Mouse (Mus musculus): ENCODE measurements at regions not wholly inside any gene's neighbourhood (a gene's known extent, or its start where the extent isn't known, plus 50 kb on each side); places are given as distances from the start of the nearest gene placed in this dataset.

DNA sequence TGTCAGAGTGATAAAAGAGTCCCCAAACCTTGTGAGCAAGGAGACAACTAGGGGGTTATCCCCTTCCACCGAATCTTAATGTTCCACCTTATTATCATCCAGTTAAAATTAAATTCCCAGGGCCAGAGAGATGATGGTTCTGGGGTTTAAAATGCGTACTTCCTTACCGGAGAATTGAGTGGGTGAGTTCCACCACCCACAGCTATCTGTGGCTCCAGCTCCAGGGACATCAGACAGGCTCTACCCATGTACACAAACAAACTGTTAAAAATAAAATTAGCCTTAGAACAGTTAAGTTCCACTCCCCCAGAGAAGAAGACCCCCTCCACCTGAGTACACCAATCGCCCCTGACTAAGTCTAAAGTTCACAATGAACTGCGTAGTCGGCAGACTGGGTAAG, 52.0 kb upstream of the Mgat5 start:
- WGBS (ENCODE audit: missing documents) = 90% methylated on average over 6 of the region's 6 CpGs
- Histone ChIP-seq H3K36me3 (ENCODE audit: inconsistent target) (no peaks in the 10 kb centered on the region), H3K4me3 (ENCODE audit: inconsistent target) (no peak overlapping the region), H3K79me2 (ENCODE audit: inconsistent target) (no peaks in the 10 kb centered on the region), H3K27ac (no peak overlapping the region)

- Histone ChIP-seq H3K4me3 (ENCODE audit: inconsistent target) (no peak overlapping the region), H3K79me2 (ENCODE audit: inconsistent target) (no peaks in the 10 kb centered on the region), H3K36me3 (ENCODE audit: inconsistent target) (no peaks in the 10 kb centered on the region), H3K27ac (no peak overlapping the region)
- WGBS (ENCODE audit: missing documents) = 27% methylated on average over 4 of the region's 4 CpGs
These were observed 69.3 kb upstream of the Mgat5 start for GRCm38 (mm10) chr1:127135521-127135920.

DNA sequence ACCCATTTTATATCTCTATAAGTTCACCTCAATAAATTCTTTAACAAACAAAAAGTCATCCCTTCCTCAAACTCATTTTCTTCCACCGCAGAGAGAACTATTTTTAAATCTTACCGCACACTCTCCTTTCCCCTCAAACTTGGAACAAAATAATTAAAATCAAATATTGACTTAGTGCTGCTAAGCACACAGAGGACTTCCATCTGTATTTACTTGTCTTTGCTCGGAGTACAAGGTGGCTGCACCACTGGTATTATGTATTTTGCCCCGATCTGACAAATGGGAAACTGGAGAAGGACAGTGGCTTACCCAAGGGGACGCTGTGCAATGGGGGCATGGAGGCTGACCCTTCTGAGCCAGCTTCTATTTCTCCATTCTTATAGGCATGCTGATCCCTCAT, 72.9 kb upstream of the Mgat5 start:
- WGBS (ENCODE audit: missing documents) = 86% methylated on average over 5 of the region's 5 CpGs
- Histone ChIP-seq H3K36me3 (ENCODE audit: inconsistent target) (no peaks in the 10 kb centered on the region), H3K4me3 (ENCODE audit: inconsistent target) (no peak overlapping the region), H3K79me2 (ENCODE audit: inconsistent target) (no peaks in the 10 kb centered on the region), H3K27ac (no peak overlapping the region)

DNA sequence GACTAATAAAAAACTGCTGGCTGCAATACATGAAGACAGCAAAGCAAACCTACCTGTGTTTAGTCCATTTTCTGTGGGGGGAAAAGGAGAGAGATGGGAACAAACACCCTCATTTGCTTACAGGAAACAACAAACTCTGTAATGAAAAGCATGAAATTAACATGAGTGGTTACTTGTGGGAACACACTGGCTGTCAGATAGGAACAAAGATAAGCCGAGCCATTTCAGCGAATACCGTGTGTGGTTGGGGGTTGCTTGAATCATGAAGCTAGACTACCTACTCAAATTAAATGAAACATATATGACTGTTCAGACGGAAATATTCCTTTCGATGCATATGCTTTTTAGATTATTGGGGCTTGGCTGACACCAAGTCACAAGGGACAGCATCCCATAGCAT, 80.0 kb upstream of the Mgat5 start:
- Histone ChIP-seq H3K4me3 (ENCODE audit: inconsistent target) (no peak overlapping the region), H3K79me2 (ENCODE audit: inconsistent target) (no peaks in the 10 kb centered on the region), H3K36me3 (ENCODE audit: inconsistent target) (no peaks in the 10 kb centered on the region), H3K27ac (no peak overlapping the region)
- 90% methylated on average over 5 of the region's 5 CpGs for WGBS (ENCODE audit: missing documents)

DNA sequence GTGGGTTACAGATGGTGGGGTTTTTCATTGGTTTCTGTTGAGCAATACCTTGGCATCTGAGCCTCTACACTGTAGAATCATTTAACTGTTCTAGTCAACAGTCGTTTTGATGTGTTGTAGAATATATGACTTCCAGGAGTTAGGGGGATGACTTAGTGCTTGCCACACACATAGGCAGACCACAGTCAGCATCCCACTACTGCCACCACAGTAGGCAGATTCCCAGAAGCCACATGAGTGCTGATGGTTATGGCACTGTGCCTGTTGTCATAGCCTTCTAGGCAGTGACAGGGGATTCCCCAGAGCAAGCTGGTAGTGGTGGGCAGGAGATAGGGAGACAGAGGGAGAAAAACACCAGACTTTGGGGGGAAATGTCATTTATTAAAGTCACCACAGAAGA, 86.8 kb upstream of the Mgat5 start:
- Histone ChIP-seq H3K36me3 (ENCODE audit: inconsistent target) (no peaks in the 10 kb centered on the region), H3K79me2 (ENCODE audit: inconsistent target) (no peaks in the 10 kb centered on the region), H3K4me3 (ENCODE audit: inconsistent target) (no peak overlapping the region), H3K27ac (no peak overlapping the region)
- WGBS (ENCODE audit: missing documents) = 0% methylated on average over 1 of the region's 1 CpGs

GRCm38 (mm10) chr1:127107485-127107884, 97.3 kb upstream of the Mgat5 start:
- H3K4me3 ChIP-seq (ENCODE audit: inconsistent target) = no peak overlapping the region
- WGBS (ENCODE audit: missing documents) = 87% methylated on average over 5 of the region's 5 CpGs
- no peak overlapping the region for H3K27ac ChIP-seq
- H3K79me2 ChIP-seq (ENCODE audit: inconsistent target) = no peaks in the 10 kb centered on the region
- H3K36me3 ChIP-seq (ENCODE audit: inconsistent target) = no peaks in the 10 kb centered on the region

DNA sequence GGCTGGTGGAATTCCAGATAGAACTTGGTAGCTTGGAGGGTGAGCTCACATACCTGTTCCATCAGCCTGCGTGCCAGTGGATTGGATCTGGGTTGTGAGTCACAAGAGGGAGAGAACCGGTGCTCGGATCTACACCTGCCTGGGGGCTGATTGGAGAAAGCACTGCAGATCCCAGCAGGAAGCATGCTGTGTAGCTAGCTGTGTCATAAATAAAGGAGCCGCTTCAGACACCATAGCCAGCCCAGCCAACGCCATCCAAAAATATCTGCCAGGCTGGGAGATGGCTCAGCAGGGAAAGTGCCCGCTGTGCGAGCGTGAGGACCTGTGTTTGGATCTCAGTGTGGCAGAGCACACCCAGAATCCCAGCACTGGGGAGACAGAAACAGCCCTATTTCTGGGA, 99.0 kb upstream of the Mgat5 start:
- WGBS (ENCODE audit: missing documents) = 88% methylated on average over 8 of the region's 8 CpGs
- Histone ChIP-seq H3K79me2 (ENCODE audit: inconsistent target) (no peaks in the 10 kb centered on the region), H3K4me3 (ENCODE audit: inconsistent target) (no peak overlapping the region), H3K27ac (no peak overlapping the region), H3K36me3 (ENCODE audit: inconsistent target) (no peaks in the 10 kb centered on the region)

- Histone ChIP-seq H3K4me3 (ENCODE audit: inconsistent target) (no peak overlapping the region), H3K27ac (no peak overlapping the region), H3K36me3 (ENCODE audit: inconsistent target) (no peaks in the 10 kb centered on the region), H3K79me2 (ENCODE audit: inconsistent target) (no peaks in the 10 kb centered on the region)
- 91% methylated on average over 2 of the region's 2 CpGs for WGBS (ENCODE audit: missing documents)
These were observed 101.2 kb upstream of the Mgat5 start for GRCm38 (mm10) chr1:127103664-127104063.

DNA sequence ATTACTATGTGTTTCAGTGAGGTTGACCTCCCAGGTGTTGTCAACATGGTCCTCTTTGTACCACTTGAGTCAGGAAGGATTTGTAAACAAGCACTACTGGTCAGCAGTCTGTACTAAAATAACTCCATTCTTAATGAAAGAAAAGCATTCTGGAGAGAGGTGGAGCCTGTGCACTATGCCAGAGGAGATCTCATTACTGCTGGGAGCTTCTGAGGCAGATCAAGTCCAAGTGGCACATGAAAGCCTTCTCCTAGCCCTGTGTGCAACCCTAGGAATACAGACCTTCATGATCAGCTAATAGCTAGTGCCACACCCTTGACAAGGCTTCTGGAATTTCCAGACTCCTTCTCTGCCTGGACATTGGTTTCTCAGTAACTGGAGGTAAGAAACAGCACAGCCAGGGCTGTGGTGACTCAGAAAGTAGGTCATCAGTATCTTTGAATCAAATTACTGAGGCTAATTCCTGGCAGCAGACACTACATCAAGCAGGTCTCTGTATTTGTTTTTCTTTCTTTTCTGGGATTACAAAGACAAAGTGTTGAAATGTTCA, 105.9 kb upstream of the Mgat5 start:
- no peak overlapping the region for H3K4me3 ChIP-seq (ENCODE audit: inconsistent target)
- H3K36me3 ChIP-seq (ENCODE audit: inconsistent target) = no peaks in the 10 kb centered on the region
- H3K79me2 ChIP-seq (ENCODE audit: inconsistent target) = no peaks in the 10 kb centered on the region
- no peak overlapping the region for H3K27ac ChIP-seq

GRCm38 (mm10) chr1:127087616-127088015, 117.2 kb upstream of the Mgat5 start:
- Histone ChIP-seq H3K36me3 (ENCODE audit: inconsistent target) (no peaks in the 10 kb centered on the region), H3K27ac (no peak overlapping the region), H3K4me3 (ENCODE audit: inconsistent target) (no peak overlapping the region), H3K79me2 (ENCODE audit: inconsistent target) (no peaks in the 10 kb centered on the region)

DNA sequence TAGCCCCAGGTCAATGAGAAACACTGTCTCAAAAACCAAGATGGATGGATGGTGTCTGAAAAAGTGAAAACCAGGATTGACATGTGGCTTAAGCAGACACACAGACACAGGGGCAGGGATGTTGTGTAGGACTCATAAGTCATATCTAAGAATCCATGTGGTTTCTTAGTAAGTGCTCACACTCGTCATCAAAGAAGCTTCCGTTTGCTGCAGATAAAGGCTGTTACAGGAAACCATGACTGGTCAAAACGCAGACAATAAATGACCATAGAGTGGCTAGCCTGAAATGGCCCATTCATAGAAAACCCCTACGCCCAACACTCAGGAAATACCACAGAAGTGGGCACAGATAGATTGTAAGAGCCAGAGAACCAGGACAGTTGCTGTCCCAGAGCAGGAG, 118.8 kb upstream of the Mgat5 start:
- Histone ChIP-seq H3K4me3 (ENCODE audit: inconsistent target) (no peak overlapping the region), H3K79me2 (ENCODE audit: inconsistent target) (no peaks in the 10 kb centered on the region), H3K36me3 (ENCODE audit: inconsistent target) (no peaks in the 10 kb centered on the region), H3K27ac (no peak overlapping the region)
- WGBS (ENCODE audit: missing documents) = 60% methylated on average over 4 of the region's 4 CpGs

GRCm38 (mm10) chr1:127083761-127084308, 121.0 kb upstream of the Mgat5 start:
- Histone ChIP-seq H3K79me2 (ENCODE audit: inconsistent target) (no peaks in the 10 kb centered on the region), H3K27ac (peak overlapping the region; percentile 54), H3K4me3 (ENCODE audit: inconsistent target) (no peak overlapping the region), H3K36me3 (ENCODE audit: inconsistent target) (no peaks in the 10 kb centered on the region)
- 12% methylated on average over 3 of the region's 3 CpGs for WGBS (ENCODE audit: missing documents)

GRCm38 (mm10) chr1:127079012-127079411, 125.8 kb upstream of the Mgat5 start:
- Histone ChIP-seq H3K79me2 (ENCODE audit: inconsistent target) (no peaks in the 10 kb centered on the region), H3K27ac (no peak overlapping the region), H3K4me3 (ENCODE audit: inconsistent target) (no peak overlapping the region), H3K36me3 (ENCODE audit: inconsistent target) (no peaks in the 10 kb centered on the region)
- WGBS (ENCODE audit: missing documents) = 88% methylated on average over 4 of the region's 4 CpGs

- Histone ChIP-seq H3K27ac (no peak overlapping the region), H3K79me2 (ENCODE audit: inconsistent target) (no peaks in the 10 kb centered on the region), H3K36me3 (ENCODE audit: inconsistent target) (no peaks in the 10 kb centered on the region), H3K4me3 (ENCODE audit: inconsistent target) (no peak overlapping the region)
- 69% methylated on average over 2 of the region's 2 CpGs for WGBS (ENCODE audit: missing documents)
These were observed 142.4 kb upstream of the Mgat5 start for GRCm38 (mm10) chr1:127062430-127062829.

GRCm38 (mm10) chr1:127045711-127046420, 158.9 kb upstream of the Mgat5 start:
- H3K79me2 ChIP-seq (ENCODE audit: inconsistent target) = no peaks in the 10 kb centered on the region
- H3K36me3 ChIP-seq (ENCODE audit: inconsistent target) = no peaks in the 10 kb centered on the region
- no peak overlapping the region for H3K4me3 ChIP-seq (ENCODE audit: inconsistent target)
- H3K27ac ChIP-seq = no peak overlapping the region
- WGBS (ENCODE audit: missing documents) = 86% methylated on average over 6 of the region's 6 CpGs

DNA sequence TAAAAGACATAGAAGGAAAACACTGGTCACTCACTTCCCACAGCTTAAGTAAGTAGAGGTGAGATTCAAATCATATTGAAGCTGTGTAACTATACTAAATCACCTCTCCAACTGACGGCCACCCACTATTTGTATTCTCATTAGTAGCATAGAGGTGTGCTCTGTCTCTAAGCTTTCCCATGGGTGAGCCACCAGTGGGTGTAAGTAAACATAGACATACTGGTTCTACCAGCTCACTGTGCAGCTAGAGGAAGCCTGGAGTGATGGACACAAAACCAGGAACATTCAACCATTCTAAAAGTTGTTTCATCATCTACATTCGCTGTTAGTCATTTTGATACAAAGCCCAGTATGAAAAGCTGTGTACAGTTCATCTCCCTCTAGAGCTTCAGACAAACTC, 170.1 kb upstream of the Mgat5 start:
- Histone ChIP-seq H3K4me3 (ENCODE audit: inconsistent target) (no peak overlapping the region), H3K36me3 (ENCODE audit: inconsistent target) (no peaks in the 10 kb centered on the region), H3K79me2 (ENCODE audit: inconsistent target) (no peaks in the 10 kb centered on the region), H3K27ac (no peak overlapping the region)
- 100% methylated on average over 2 of the region's 2 CpGs for WGBS (ENCODE audit: missing documents)
